Mouse (Mus musculus): ENCODE results near the gene Lbx1.

Gene Lbx1

DNA sequence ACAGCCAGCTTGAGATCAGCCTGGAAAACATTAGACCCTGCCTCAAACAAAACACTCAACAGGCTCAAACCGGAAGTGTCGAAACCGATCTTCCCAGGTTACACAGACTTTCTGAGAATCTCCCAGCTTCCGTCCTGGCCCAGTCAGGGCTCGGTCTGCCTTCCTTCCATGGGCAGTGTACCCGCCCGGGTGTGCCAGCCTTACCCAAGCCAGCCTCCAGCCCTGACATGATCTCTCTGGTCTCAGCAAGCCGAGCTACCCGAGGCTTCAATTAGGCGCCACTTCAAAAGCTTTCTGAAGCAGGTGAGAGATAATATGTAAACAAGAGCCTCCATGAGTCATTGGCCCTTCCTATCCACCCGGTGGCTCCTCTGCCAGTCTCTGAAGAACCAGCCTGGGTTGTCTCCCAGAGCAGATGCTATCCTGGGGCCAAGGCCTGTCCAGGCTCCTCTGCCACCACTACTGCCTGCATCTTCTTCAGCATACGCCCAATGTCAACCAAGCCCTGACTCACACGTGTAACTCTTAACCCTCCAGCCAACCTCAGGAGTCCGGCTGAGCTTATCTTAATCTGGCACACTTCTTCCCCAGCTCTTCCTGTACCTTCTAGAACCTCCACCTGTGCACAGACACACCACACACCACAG lies 25.7 kb downstream of the Lbx1 start:
- no peak for DNase-seq (ENCODE audit: low spot score)

GRCm38 (mm10) chr19:45209191-45209590 lies 26.4 kb downstream of the Lbx1 start:
- DNase-seq (ENCODE audit: low spot score): no peak

- no peak for DNase-seq (ENCODE audit: low spot score)
These were observed 27.1 kb downstream of the Lbx1 start for GRCm38 (mm10) chr19:45208438-45209060.

DNA sequence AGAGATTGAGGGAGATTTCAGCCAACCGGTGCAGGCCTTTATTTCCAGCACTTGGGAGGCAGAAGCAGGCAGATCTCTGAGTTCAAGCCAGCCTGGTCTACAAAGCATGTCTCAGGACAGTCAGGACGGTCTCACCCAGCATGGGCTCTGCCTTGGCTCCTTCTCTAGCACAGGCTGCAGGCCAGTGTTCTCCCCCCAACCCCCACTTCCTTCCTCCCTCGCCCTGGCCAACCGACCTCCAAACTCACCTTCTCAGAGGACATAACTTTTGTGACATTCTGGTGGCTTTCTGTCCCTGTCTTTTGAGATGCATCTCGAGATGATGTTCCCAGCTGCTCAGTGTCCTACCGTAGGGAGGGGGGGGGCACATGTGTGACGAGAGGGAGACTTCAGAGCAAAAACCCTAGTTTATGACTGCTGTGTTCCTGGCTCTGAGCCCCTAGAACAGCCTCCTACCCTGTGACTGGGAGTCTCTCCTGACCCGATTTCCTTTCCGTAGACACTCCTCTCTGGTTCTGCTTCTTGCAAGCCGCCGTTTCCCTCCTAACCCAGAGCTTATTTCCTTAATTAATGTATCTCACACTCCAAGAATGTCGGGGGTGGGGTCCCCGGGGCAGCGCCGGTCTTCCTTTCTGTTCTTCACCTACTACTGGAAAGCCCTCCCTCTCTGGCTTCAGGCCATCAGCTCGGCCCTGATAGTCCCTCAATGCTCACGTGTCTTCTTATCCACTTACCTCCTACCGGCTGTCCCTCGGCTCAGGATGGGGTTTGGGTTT lies 27.8 kb downstream of the Lbx1 start:
- no peak for DNase-seq (ENCODE audit: low spot score)

- DNase-seq (ENCODE audit: low spot score): no peak
These were observed 28.5 kb downstream of the Lbx1 start for GRCm38 (mm10) chr19:45207153-45207552.

DNA sequence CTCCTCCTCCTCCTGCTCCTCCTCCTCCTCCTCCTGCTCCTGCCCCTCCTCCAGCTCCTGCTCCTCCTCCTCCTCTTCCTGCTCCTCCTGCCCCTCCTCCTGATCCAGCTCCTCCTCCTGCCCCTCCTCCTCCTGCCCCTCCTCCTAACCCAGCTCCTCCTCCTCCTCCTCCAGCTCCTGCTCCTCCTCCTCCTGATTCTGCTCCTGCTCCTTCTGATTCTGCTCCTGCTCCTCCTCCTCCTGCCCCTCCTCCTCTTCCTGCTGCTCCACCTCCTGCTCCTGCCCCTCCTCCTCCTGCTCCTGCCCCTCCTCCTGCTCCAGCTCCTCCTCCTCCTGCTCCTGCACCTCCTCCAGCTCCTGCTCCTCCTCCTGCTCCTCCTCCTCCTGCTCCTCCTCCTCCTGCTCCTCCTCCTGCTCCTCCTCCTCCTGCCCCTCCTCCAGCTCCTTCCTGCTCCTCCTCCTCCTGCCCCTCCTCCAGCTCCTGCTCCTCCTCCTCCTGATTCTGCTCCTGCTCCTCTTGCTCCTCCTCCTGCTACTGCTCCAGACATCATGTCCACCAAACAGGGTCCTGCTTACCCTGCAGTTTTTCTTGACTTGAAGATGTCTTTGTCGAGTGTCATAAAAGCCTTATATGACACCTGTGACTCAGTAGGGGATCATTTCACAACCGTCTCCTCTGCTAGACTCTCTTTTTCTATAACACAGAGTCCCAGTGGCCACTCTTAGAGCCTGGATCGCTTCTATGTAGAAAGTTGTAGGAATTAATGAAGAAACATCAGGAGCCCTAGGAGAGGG lies 30.1 kb downstream of the Lbx1 start:
- DNase-seq (ENCODE audit: low spot score): no peak

GRCm38 (mm10) chr19:45196967-45197366 lies 38.6 kb downstream of the Lbx1 start:
- DNase-seq (ENCODE audit: low spot score): no peak

DNA sequence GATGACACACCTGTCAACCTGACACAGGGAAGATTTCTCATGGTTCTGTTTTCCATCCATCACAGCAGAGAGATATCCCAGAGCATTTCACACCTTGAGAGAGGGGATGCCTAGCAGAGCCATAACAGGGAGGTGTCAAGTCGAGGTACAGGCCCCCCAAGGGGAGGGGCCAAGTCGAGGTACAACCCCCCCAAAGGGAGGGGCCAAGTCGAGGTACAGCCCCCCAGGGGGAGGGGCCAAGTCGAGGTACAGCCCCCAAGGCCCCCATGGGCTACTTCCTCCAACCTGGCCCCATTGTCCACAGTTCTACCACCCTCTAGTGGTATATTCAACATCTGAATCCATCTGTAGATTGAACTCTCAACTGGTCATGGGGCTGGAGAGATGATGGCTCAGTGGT lies 41.0 kb downstream of the Lbx1 start:
- no peak for DNase-seq (ENCODE audit: low spot score)

Measured in urinary bladder, postnatal 25 days (tissue).